Mouse (Mus musculus) heart, postnatal 36 days (tissue): Measurements from ENCODE around the gene Anapc10. TPM values are rescaled to one million over a fixed set of nuclear protein-coding genes. Genes with fewer than 3 reads are reported as not detected.
"Not testable (repeated sequence)": the region's sequence is repeated elsewhere in the genome, so short reads cannot be mapped to it uniquely, and the experiment has no call there.

Experiments used
- DNase-seq, 2 experiments: peaks; one replicate each; pipeline ENCODE4 v3.0.0; 2021 to 2022
- intact Hi-C: fragments of 180-260 bp; cut with DNase I; formaldehyde crosslinking; loops from one replicate; pipeline ENCODE4 v1.15.1; 2025
- total RNA-seq, 2 experiments: library from RNA; stranded (reverse); gene quantifications; 2 replicates each; pipeline ENCODE4 v1.2.3; 2021

The Anapc10 gene
- total RNA-seq = 1 to 10 TPM; 4.6 to 6.0 TPM

DNA sequence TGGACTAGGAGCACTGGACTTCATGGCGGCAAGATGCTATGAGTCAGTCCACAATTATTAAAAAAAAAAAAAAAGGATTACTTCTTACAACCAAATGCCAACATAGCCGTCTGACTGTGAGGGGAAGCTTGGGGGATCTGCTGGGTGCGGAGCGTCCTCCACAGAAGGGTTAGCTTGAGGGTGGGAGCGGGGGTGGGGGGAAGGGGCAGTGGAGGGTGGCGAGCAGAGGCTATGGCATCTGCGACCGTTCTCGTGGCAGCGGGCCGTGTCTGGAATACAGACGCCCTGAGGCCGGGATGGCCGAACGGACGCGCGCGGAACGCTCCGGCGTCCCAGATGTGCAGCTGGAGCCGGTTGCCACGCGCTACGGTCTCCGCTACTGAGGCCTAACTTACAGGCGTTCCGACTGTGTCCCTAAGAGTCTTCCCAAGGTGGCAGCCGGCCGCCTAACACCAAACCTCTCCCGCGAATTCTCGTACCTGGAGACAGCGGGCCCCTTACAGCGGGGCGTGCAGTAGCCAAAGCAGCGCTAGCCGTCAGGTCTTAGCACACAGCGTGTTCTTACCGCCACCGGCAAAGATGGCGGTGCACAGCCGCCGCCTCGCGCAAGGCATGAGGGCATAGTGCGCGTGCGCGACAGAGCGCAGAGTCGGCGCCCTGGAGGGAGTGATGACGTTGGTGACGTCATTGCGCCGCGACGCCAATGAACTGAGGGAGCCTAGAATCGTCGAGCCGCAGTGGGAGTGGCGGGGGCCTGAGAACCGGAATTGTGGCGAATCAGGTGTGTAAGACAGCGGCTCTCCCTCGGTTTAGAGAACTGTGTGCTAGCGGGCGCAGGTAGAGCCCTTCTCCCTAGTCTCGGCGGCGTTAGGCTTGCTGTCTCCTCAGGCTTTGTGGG, at the start of gene Anapc10, which contains the start of gene Abce1:
TSS of gene Anapc10 (plus strand) at position 757 of the 898 bp plus-strand sequence.
TSS of gene Abce1 (minus strand) at position 677 of the 898 bp plus-strand sequence.
- intact Hi-C loops = loop anchor here (5.0 kb wide), 1 partner anchor 414 kb away; no protein-coding TSS in a partner anchor
- peak; percentile 99 for DNase-seq

DNA sequence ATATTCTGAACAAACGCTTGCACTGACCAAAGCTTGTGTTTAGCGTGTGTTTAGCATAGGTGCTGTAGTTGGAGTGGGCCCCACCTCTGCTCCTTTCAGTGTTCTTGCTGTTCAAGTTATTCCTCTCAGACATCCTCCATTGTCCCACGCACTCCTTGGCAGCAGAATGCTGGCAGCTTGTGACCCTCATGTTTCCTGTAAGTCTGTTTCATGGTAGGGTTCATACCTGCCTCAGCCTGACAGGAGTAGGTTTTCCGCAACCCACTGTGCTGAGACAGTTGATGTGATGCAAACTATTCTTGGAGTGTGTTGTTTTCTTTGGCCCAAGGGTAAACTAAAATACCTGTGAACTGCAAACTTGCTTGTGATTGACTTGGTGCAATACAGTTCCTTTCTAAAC, 35.2 kb upstream of the Anapc10 start:
- DNase-seq = no peak
- intact Hi-C loops = no loop called here

DNA sequence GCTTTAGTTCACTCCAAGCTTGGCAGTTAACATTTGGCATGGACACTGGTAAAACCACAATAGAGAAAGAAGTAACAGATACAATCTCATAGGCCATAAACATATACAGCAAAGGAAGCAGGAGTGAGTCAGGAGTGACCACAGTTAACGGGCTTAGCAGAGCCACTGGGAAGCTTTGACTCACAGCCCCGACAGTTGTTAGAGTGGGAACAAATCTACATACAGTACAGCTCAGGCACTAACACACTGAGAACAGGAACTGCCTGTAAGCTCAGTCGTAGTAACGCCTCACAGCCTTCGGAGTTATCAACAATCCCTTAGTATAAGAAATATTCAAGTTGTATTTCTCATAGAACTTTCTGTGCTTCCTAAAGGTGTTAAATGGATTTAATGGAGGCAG, 32.6 kb upstream of the Anapc10 start:
- intact Hi-C loops = no loop called here
- no peak for DNase-seq

DNA sequence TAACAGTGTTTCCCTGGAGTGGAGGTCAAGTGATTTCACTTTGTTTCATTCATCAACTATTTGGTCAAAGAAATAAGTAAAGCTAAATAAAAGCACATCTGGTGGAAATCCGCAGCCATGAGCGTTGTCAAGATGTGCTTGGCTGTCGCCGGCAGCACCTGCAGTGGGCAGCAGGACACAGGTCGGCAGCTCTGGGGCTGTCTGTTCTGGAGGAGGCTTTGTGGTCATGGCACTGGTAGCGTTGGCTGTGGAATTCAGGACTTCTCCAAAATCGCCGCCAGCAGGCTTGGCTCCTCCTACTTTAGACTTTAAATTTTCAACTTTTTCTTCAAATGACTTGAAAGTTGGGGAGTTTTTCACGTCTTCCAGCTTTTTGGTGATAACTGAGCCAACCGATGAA, 31.5 kb upstream of the Anapc10 start:
- intact Hi-C loops = not testable (repeated sequence)

DNA sequence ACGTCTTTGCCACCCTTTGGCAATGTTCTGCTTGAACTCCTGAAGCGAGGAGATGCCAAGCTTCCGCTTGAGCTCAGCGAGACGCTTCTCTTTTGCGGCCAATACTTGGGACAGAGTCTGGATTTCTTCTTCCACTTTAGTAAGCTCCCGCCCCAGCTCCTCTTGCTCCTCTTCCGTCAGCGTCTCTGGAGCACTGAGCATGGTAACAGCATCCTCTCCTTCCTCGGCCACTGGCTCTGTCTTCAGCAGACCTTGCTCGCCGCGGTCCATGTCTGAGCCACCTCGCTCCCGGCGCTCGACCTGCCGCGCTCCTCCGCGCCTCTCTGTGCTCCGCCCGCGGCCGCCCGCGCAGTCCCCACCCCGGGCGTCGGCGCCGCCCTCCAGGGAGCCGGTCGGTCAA, 31.1 kb upstream of the Anapc10 start:
- peak; percentile 23 to 30 for DNase-seq
- intact Hi-C loops = no loop called here

More for the DNA sequence above, 31.5 kb upstream of the Anapc10 start:
- not testable (repeated sequence) for DNase-seq

DNA sequence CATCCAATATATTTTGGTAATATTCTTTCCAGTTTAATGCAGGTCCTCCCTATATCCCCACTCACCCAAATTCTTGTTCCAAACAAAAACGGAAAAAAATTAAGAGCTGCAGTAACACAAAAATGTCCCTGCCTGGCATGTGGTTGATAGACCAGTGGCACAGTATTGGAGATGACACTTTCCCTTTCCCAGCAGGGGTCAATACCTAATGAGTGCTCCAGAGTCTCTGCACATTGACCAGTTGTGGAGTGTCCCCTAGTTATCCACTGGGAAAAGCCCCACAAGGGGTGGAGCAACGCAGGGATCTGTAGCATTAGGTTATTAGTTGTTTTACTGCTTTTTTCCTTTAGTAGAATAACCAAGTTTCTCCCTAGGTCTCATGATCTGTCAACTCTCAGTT, 30.7 kb upstream of the Anapc10 start:
- intact Hi-C loops = no loop called here

DNA sequence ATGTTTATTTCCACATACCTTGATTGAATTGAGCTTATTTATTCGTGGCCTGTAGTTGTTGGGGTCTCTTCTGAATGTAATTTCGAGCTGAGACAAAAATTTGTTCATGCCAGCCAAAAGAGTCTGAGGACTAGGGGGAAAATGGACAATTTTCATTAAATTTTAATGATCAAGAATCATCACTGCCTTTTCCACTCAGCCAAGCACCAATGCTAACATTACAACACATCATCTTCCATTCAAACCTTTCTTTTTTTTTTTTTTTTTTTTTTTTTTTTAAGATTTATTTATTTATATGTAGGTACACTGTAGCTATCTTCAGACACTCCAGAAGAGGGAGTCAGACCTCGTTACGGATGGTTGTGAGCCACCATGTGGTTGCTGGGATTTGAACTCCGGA, 25.7 kb upstream of the Anapc10 start:
- intact Hi-C loops, DNase-seq: not testable (repeated sequence)

More for the DNA sequence above, 30.7 kb upstream of the Anapc10 start:
- no peak for DNase-seq

DNA sequence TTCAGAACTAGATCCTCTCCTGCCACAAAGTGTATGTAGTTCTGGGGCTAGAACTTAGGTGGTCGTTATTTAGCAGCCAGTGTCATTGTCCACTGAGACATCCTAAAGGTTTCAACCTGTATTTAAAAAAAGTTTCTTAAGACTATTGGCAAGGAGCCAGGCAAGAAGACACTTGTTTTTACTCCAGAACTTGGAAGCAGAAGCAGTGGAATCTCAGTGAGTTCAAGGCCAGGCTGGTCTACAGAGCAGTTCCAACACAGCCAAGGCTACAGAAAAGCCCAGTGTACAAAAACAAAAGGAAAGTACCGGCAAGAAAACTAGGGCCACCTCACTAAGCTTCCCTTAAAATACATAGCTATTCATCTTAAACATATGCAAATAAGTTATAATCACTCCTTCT, 19.1 kb upstream of the Anapc10 start:
- intact Hi-C loops = loop anchor here (10.0 kb wide), 1 partner anchor 1322 kb away; the partner anchor contains the start of gene Usp38

DNA sequence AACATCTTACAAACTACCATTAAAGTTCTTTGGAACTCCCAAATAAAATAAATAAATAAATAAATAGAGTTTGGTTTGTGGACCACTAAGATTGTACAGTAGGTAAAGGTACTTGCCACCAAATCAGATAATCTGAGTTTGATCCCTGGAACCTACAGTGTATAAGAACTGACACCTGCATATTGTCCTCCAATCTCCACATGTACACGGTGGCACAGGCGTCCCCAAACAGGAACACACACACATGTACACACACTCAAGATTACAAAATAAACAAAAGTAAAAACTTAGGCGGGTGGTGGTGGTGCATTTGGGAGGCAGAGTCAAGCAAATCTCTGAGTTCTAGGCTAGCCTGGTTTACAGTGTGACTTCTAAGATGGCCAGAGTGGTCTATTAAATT, 4.9 kb upstream of the Anapc10 start:
- DNase-seq = no peak
- intact Hi-C loops = no loop called here

More for the DNA sequence above, 19.1 kb upstream of the Anapc10 start:
- no peak for DNase-seq

DNA sequence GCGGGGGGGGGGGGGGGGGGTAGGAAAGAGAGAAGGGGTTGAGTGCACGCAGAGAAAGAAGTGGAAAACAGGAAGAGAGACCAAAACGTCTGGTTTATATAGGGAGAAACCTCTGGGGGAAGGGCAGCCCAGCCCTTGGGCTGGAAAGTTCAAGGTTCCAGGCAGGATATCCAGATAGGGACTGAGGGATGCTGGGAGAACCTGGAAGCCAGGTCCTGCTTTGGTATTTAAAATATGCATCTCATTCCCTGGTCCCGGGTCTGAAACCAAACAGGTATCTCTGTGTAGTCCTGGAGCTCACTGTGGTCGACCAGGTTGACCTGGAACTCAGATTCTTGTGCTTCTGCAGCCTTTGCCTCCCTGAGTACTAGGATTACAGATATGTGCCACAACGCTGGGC, 1.1 kb downstream of the Anapc10 start:
- intact Hi-C loops = loop anchor here (5.0 kb wide), 1 partner anchor 415 kb away; no protein-coding TSS in a partner anchor
- no peak for DNase-seq

DNA sequence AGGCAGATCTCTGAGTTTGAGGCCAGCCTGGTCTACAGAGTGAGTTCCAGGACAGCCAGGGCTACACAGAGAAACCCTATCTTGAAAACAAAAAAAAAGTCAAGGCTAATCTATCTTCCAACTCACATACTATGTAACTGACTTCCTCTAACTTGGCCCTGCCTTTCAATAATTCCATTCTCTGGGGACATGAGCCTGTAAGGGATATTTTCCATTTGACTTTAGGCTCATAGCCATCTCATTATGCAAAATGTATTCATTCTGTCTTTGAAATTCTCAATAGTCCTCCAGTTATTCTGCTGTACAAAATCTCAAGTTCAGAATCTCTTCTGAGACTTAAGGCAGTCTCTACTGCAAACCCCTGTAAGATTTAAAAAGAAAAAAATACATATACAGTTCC, 9.9 kb downstream of the Anapc10 start:
- intact Hi-C loops = no loop called here

DNA sequence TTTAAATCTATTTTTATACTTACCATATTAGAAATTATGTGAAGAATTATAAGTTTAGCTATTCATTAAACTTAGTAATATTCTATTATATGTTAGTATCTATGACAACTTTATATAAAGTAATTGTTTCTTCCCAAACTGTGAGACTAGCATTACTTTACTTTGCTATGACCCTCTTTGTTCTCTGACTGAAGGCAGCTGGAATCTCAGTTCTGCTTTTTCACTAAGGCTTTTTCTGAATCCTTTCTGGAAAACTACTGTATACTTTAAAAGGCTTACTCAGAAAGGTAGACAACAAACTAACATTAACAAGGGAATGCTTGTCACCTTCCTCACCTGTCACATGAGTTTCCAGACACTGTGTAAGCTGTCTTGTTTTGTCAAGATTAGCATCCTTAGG, 11.7 kb downstream of the Anapc10 start:
- DNase-seq = no peak
- intact Hi-C loops = no loop called here

More for the DNA sequence above, 9.9 kb downstream of the Anapc10 start:
- no peak for DNase-seq

DNA sequence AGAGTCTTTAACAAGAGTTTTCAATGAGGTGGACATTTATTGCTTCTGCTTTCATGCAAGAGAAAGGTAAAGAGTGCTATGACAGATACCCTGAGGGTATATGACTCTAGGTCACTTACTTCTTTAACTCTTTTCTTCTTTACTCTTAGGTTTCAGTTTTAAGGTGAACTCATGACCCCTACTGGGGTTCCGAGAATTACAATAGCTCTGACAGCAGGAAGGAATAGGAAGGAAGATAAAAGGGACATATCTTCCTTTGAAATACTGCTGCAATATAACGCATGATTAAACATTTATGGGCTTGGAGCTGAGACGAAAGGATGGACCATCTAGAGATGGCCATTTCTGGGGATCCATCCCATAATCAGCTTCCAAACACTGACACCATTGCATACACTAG, 13.0 kb downstream of the Anapc10 start:
- intact Hi-C loops = no loop called here

DNA sequence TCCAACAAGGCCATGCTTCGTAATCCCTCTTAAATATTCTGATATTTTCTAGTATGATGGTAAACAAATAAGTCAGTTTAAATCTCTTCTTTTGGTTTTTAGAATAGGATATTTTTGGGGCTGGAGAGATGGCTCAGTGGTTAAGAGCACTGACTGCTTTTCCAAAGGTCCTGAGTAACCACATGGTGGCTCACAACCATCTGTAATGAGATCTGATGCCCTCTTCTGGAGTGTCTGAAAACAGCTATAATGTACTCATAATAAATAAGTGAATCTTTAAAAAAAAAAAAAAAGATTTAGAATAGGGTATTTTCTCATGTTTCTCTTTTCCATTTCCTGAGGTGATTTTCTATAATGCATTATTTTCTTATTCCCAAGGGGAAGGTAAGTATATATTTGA, 16.3 kb downstream of the Anapc10 start:
- intact Hi-C loops = no loop called here
- no peak for DNase-seq

More for the DNA sequence above, 13.0 kb downstream of the Anapc10 start:
- DNase-seq = no peak

DNA sequence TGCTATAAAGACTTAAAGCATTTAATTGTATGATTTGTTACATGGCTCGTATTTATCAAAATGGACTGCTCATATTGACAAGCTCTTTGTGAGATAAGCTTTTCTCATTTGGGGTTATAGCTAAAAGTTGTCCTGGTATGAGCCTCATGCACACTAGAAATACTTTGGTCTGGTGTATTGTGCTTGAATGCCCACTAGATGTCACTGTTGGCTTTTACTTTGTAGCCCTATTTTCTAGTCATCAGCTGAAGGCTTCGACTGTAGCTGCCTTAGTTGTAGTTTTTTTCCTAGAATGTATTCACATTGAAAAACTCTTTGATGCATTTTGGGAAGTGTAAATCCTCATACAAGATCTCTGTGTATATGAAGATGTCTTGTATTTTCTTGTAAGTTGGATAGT, 22.7 kb downstream of the Anapc10 start:
- intact Hi-C loops = loop anchor here (1.0 kb wide), 2 partner anchors 749 to 954 kb away; no protein-coding TSS in a partner anchor
- peak in 1 of 2 experiments; percentile 6 for DNase-seq

DNA sequence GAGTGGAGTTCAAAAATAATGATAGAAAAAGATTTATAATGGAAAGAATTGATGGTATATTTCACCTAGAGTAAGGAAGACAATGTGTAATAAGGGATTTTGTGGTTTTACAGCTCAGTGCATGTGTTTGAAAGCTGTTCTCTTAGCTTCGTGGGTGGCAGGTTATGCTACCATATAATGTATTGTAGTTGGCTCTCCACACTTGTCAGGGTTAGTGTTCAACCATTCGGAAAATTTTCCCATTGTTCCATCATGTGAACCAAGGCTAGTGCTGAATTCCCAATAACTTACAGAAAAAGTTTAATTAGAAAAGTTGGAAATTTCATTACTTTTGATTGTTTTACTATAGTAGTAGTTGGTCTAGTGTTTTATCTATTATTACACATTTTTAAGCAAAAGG, 36.6 kb downstream of the Anapc10 start:
- intact Hi-C loops = no loop called here

DNA sequence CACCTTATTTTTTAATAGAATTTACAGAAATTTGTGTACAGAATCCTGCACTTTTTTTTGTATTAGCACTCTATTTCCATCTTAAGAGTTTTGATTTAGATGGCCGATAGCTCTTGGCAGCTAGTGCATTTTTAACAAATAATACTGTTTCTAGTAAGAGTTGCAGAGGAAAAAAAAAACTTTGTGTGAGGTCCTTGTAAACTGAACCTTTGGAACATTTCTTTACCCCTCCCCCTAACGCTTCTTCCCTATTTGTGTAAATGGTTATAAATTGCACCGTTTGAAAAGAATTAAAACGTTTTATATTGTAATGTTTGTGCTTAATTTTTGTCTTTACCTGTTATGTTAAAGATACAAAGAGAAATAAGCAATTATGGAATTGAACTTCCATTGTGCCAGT, 37.0 kb downstream of the Anapc10 start:
- intact Hi-C loops = no loop called here
- no peak for DNase-seq

More for the DNA sequence above, 36.6 kb downstream of the Anapc10 start:
- DNase-seq = no peak

DNA sequence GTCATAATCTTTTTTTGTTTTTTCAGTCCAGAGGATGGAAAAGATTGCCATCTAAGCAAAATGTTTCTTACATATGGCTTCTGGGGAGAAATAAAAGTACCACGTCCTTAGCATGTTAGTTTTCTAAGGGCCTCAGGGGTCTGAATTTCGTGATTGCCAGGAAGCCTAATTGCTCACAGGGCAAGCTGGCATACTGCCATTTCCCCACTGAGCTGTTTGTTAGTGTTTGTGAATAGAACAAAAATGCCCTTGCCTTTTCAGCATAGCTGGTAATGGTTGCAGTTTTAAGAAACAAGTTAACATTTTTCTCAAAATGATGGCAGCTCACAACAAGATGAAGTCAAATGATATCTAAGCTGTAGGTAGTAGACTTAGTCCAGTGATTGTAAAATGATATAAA, 38.7 kb downstream of the Anapc10 start:
- intact Hi-C loops = no loop called here
- DNase-seq = no peak

DNA sequence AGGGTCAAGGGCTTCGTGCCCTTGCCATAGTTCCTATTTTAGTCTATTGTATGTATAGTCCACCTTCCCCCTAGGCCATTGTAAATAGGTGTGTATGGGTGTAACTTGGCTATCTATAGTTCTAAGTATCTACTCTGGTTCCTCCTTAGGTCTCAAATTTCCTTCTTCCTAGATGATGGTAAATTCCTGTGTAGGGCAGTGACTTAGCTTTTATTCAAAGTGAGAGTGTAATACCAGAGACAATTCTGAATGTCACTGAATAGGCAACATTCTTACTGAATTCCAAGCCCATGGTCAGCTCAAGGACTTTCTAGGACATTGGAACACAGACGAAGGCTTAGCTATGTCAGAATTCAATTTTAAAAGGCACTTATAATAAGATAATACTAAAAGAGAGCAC, 83.3 kb downstream of the Anapc10 start:
- intact Hi-C loops, DNase-seq: not testable (repeated sequence)

DNA sequence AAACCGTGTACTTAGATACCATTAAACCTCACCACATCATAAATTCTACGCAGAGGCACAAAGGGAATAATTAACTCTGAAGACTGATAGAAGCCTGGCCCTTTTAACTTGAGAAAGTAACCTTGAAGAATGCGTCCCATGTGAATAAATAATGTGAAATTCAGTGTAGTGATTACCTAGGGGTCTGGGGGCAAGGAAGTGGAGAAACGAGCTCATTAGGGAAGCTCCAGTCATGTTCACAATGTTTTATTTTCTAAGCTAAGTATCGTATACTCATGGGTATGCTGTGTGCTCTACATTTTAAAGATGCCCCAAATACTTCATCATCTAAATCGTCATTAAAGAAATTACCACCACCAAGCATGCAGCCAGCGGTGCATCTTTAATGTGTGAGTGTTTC, 85.1 kb downstream of the Anapc10 start:
- no peak for DNase-seq
- intact Hi-C loops = no loop called here

DNA sequence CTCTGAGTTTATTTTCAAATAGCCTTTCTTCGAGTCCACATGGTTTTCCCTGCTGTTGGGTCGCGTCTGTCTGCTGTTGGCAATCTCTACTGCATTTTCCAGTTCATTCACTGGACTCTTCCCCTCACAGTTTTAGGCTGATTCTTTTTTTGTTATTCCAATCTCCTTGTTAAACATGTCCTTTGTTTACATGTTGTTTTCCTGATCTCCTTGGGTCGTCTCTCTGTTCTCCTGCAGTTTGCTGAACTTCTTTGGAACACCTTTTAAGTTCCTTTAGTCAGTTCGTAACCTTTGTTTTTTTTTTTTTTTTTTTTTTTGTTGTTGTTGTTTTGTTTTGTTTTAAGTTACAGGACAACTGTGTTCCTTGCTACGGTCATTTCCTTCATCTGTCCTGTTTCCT, 92.9 kb downstream of the Anapc10 start:
- no peak for DNase-seq
- intact Hi-C loops = no loop called here

DNA sequence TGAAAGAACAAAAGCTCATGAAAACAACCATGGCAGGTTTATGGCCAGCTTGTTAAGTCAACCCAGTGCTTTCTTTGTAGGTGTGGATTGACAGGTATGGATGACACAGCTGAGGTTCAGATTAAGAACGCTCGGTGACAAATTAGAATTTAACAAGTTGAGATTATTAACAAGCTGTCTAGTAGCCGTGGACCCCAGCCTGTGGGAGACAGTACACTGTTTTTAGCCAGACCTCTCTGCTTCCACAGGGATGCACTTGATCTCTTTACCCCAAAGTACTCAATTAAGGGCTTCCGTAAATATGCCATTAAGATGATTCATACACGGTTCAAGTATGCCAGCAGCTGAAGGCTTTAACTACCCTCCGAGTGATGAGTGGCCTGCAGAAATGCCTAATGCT, 95.4 kb downstream of the Anapc10 start:
- intact Hi-C loops = no loop called here

More for the DNA sequence above, 95.4 kb downstream of the Anapc10 start:
- no peak for DNase-seq
